Mouse (Mus musculus) liver, adult (tissue): ENCODE measurements around the gene Smad1.

Experiments used
- GATA4 ChIP-seq: IDR thresholded peaks from 2 replicates; pipeline ENCODE4 v1.6.1; 2014; ENCODE audit warnings: mild to moderate bottlenecking, low read length; ENCODE audit not compliant: insufficient replicate concordance

The Smad1 gene

DNA sequence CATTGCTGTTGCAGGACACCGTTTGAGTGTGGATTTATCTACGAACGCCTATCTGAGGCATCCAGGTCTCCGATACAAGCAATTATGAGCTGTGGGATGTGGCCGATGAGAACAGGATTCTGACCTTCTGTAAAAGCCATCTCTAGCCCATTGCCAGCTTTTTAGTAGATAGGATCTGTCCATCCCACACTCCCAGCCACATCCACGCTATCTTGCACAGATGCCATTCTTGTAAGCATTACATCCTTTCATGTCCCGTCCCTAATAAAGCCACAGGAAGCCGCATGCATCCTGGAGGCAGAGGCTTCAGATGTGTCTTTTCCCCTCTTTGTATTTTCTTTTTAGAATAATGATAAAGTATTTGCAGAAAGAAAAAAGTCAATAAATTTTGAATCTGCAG lies 58.1 kb downstream of the Smad1 start:
- no peak for TF ChIP-seq GATA4

DNA sequence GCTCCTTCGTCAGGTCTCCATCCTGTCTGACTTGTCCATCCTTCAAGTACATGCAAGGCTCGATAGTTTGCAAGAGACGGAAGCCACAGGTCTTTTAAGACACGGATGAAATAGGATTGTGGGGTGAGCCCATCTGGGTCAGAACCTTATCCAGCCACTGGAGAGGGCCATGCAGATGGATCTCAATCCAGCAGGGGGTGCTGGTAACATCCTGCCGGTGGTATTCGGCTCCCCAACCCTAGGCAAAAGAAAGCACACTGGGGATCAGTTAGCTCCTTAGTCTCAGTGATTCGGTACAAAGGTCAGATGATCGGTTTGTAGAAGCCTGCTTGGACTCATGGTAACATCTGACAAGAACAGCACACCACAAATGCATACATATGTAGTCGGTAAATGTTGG lies 59.8 kb downstream of the Smad1 start:
- TF ChIP-seq GATA4, result no peak; the same call in 1 of the 2 replicates

DNA sequence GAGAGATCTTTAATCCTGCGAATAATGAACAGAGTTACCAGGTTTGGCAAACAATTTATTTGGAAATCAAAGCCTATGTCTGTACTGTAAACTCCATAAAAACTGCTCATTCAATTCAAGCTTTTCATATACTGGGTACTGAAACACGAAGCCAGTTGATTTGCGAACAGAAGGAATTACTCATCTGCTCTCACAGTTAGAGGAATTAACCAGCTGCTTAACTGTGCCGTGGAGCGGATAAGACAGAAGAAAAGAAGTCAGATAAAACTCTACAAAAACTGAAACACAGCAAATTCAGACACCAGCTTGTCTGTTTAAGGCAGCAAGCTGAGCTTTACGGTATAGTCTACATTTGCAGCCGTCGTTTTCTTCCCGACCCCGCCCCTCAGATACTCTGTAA lies 60.7 kb downstream of the Smad1 start:
- no peak for TF ChIP-seq GATA4

DNA sequence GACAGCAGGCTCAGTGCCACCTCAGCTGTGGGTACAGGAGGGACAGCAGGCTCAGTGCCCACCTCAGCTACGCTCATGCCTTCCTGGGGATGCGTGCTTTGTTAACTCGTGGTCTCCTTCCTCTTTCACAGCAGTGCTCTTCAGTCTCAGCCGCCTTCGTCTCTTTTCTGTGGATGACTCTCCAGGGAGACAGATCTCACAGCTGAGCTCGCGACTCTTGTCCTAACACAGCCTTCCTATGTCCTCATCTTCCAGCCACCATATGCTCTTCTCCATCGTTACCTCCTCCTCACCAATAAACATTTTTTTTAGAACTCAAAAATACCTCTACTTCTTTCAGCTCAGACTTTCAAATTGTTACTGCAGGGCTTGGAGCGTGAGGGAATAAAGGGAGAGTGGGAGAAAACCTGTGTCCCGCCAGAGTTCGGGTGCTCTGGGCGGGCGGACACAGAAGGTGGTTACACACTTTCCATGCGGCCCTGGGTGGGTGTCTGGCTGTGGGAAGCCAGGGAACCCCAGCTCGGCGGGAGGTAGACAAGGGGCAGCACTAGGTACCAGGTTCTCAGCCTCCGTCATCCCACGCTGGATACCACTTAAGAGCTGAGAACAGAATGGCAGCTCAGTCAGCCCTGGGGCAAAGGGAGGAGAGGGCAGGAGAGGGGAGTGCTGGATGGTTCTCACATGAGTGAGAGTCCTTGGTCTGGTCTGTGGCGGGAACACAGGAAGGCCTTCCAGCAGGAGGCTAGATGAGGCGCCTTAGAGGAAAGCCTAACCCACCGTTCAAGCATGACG lies 67.0 kb downstream of the Smad1 start:
- TF ChIP-seq GATA4, result no peak

DNA sequence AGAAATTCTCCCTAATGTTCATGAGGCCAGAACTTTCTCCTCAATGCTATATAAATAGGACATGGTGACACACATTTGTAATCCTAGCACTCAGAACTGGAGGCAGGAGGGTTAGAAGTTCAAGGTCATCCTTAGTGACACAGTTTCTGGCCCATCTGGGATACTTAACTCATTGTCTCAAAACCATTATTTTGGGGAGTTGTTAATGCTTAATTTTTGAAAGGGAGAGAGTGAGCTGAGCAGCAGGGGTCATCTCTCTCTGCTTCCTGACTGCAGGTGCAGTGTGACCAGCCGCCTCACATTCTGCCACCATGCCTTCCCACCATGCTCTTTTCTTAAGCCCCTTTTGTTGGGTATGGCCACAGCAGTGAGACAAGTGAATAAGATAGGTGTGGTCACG lies 67.7 kb downstream of the Smad1 start:
- no peak for TF ChIP-seq GATA4

DNA sequence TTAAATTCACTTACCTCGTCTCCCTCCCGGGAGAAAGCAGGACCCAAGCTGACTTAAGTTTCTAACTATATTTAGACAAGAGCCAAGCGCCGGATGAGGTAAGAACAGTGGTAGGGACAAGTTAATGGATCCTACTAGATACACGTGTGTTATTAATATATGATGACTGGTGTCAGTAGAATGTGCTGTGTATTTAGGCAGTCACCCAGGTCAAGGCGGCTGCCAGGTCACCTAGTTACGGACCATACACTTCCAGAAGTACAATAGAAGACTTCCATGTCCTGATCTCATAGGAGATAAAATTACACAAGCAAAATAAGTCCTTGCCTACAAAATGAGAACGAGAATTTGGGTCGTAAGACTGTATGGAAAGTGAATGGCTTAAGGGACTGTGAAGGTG lies 68.3 kb downstream of the Smad1 start:
- TF ChIP-seq GATA4, result no peak

DNA sequence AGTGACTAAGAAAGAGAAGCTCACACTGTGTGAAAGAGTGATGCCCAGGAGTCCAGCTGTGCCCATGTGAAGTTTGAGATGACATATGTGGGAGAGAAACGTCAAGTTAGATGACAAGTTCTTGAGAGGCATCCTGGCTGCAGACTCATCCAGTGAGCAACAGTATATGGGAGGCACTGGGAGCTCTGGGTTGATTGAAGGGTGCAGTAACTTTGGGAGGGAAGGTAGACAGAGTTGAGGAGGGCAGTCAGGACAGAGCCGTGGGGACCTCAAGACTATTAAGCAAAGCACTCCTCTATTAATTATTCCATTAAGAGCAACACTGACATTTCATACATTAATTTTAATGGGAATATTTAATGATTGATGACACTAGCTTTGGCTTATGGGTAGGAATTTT lies 69.6 kb downstream of the Smad1 start:
- no peak for TF ChIP-seq GATA4

DNA sequence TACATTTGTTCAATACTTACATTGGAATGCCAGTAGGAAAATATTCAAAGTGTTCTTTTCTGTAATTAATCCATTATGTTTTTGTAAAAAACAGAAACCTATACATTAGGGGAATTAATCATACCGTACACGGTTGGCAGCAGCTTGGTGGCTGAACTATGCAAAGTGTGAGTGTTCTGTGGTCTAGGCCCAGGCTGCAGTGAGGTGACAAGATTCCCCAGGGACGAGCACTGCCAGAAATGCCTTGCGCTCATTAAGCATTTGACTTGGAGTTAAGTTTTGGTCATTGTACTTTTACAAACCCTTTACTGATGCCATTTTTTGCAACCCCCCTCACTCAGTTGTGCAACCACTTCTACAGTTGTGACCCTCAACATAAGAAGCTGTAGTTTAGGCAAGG lies 70.1 kb downstream of the Smad1 start:
- no peak for TF ChIP-seq GATA4

DNA sequence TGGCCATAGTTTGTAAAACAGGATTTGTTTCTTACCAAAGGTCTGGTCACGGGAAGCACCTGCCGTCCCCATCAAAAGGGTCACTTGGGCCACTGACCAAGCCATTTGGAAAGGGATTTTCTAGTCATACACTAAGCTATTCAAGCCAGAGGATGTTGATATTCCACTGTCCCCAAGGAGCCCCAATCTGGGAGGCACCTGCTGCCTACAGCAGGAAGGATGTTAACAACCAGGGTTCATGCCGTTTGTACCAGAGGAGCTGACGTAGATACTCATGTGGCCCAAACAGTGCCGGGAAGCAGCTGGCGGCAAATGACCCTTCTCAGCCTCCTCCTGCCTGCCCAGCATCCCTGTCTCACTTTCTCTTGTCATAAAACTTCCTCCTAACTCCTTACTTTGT lies 73.8 kb downstream of the Smad1 start:
- TF ChIP-seq GATA4, result no peak

DNA sequence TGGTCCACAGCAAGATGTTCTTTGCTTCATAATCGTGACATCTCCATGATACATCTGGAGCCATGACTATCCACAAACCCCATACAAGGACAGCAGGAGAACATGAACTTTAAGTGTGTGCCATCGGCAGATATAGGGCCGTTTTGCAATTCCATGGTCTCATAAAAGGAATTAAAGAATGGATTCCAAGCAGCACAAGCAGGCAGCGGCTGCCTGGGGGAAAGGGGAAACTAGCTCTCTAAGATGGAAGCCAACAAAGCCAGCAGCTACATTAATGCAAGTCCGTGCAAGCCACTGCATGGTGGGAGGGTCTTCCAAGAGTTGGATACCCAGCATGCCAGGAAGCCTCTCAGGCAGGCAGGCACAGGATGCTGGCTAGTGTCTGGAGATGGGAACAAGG lies 74.4 kb downstream of the Smad1 start:
- TF ChIP-seq GATA4, result no peak

DNA sequence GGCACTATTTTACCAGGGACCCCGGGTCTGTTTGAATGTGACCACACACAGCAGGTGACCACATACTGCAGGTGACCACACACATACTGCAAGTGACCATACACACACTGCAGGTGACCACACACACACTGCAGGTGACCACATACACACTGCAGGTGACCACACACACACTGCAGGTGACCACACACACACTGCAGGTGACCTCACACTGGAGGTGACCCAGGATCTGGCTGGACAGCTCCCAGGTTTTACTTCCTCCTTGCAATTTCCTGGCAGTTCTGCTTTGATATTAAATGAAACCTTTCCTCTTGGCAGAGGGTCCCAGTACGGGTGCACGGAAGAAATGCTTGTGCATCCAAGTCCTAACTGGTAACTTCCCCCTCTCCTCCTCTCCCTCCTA lies 75.3 kb downstream of the Smad1 start:
- TF ChIP-seq GATA4, result no peak

DNA sequence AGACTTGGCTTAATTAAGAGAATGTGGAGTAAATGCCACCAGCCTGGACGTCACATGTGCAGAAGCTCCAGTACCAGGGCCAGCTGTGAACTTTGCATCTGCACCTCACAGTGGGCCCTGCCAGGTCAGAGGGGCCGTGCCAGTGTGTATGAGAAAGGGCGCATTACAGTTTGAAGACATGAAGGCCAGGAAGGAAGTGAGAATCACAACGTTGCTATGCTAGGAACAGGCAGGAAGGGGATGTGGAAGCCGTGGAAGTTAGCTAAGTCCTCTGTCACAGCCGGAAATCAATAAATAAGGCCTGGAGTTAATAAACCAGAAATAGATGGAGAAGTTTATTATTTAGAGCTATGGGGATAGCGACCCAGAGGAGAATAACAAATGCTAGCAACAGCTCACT lies 76.2 kb downstream of the Smad1 start:
- no peak for TF ChIP-seq GATA4

DNA sequence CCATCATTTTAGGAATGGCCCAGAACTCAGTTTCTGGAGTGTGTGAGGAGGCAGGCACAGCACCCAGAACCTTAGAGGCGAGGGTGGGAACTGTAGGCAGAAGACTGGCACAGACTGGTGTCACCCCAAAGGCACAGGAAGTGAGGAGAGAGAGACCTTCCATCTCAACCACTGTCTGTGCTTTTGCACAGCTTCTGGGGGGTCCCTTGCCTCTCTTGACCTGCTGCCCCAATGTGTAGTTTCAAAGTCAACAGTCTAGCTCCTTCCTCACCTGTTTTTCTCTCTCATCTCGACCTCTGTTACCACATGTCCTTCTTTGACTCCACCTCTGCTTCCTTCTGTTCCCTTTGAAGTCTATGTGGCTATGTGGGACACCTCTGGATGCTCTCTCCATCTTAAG lies 88.5 kb downstream of the Smad1 start:
- TF ChIP-seq GATA4, result no peak

DNA sequence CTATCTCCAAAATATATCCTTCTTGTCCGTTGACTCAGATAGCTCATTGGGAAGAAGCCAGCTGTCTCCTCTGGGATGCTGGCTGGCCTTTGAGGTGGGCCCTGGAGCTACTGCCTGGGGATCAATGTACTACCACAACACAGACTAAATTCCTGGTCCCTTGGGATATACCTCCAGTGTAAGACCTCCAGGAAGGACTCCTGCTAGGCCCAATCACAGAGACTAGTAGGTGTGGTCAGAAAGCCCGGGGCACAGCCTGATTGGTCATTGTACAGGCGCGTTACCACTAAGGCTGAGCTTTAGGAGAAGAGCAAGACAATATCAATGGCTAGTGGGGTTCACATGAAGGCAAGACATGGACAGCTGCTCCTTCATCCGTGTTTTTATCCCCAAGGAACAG lies 93.4 kb downstream of the Smad1 start:
- TF ChIP-seq GATA4, result no peak

DNA sequence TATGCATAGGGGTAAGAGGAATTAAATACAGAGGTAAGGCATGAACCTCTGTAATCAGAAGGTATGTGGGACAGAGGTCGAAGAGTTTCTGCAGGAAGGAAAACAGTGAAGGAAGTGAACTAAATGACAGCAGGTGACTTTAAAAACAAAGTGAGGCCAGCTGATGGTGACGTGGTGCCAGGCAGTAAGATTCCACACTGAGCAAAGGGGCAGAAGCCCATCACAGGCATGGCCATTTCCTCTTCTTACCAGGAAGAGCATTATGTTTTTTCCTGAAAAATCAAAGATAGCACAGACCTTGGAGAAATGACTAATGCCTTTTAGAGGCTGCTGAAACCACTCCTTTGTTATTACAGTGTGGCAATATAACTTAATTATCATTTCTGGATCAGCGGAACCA lies 97.8 kb downstream of the Smad1 start:
- TF ChIP-seq GATA4, result no peak

DNA sequence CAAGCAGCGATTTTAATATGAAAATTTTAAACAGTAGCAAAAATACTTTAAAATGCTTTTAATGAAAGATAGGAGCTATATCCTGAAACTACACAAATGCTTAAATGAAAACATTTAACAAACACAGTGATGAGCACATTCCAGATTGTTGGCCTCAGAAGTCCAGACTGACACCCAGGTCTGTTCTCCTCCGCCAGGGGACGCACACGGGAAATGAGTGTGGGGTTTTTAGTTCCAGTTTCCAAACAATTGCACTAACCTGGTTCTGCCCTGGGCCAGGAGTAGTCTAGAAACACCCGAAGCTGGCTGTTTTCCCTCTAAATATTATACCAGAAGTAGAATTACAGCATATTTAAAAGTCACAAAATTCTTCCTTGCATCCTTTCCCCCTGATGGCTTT lies 99.6 kb downstream of the Smad1 start:
- TF ChIP-seq GATA4, result no peak

DNA sequence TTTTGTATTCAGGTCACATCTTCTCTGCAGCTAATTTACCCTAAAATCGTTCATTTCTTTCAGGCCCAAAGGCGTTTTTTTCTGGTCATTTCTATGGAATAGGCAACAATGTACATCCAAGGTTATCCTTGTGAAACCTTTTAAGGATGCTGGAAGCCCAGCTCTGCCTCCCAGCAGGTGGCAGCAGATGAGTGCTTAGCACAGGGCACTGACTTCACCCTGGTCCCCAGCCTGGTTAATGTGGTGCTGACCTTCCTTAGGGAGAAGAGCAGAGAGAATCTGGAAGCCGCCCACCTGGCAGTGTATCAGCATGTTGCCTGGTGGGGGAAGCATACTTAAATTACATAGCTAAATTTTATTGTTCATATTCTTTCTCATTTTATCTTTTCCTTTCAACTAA lies 101.6 kb downstream of the Smad1 start:
- TF ChIP-seq GATA4, result no peak
